Mouse (Mus musculus) spleen, adult 2 months (tissue): ENCODE results near the gene Lrrc8a. TPM values are rescaled to one million over a fixed set of nuclear protein-coding genes. Genes with fewer than 3 reads are reported as not detected.

Experiments used
- DNase-seq, 2 experiments: peaks; one replicate each; pipeline versions ENCODE4 v3.0.0 to v3.0.0-alpha.2; 2012 to 2021; ENCODE audit warnings: low spot score in 2 of 2, low read depth in 1 of 2
- H3K27ac ChIP-seq: fragments of 200-500 bp; 2 replicates; pipeline ENCODE4 v1.5.1; 2012; ENCODE audit warnings: low read length, inconsistent platforms; ENCODE audit not compliant: insufficient read depth
- H3K27me3 ChIP-seq: fragments of 200-500 bp; 2 replicates; pipeline ENCODE4 v1.6.1; 2012; ENCODE audit warnings: mild to moderate bottlenecking, moderate library complexity, low read length, inconsistent platforms; ENCODE audit not compliant: control insufficient read depth, insufficient read depth
- H3K36me3 ChIP-seq: fragments of 200-500 bp; 2 replicates; pipeline ENCODE4 v1.6.1; 2012; ENCODE audit warnings: mild to moderate bottlenecking, low read length, inconsistent platforms; ENCODE audit not compliant: control insufficient read depth, insufficient read depth
- H3K4me1 ChIP-seq: fragments of 200-500 bp; 2 replicates; pipeline ENCODE4 v1.6.1; 2011; ENCODE audit warnings: inconsistent platforms; ENCODE audit not compliant: control insufficient read depth, insufficient read depth, insufficient read length
- H3K4me3 ChIP-seq: fragments of 200-500 bp; 2 replicates; pipeline ENCODE4 v1.5.1; 2011; ENCODE audit warnings: mild to moderate bottlenecking, inconsistent platforms; ENCODE audit not compliant: insufficient read depth, insufficient read length; ENCODE audit errors: extremely low read depth
- CTCF ChIP-seq: fragments of 200-500 bp; IDR thresholded peaks from 2 replicates; pipeline ENCODE4 v1.5.1; 2011; ENCODE audit warnings: mild to moderate bottlenecking, inconsistent platforms; ENCODE audit not compliant: insufficient read depth, insufficient read length, insufficient replicate concordance; ENCODE audit errors: extremely low read depth
- POLR2A ChIP-seq: fragments of 200-500 bp; IDR thresholded peaks from 2 replicates; pipeline ENCODE4 v1.6.1; 2011; ENCODE audit warnings: low read depth, low read length, inconsistent platforms
- WGBS: fragments of 180-500 bp; shearing (Covaris S2); methylation state at CpG from one replicate; pipeline ENCODE4 v1.1.7; 2018; 5-methylcytosine and 5-hydroxymethylcytosine counted together
- polyA plus RNA-seq: library from polyadenylated mRNA; depleted of rRNA; stranded (reverse); fragments of >200 nt; gene quantifications from 2 replicates; pipeline ENCODE4 v1.2.3, GENCODE M21; 2012

Lrrc8a gene
- polyA plus RNA-seq, 1 experiment: 22.1 TPM

GRCm38 (mm10) chr2:30214745-30215144 is 22.8 kb upstream of the Lrrc8a start:
- no peaks in the 10 kb centered on the region for H3K27me3 ChIP-seq

GRCm38 (mm10) chr2:30215493-30215892 is 22.0 kb upstream of the Lrrc8a start:
- DNase-seq: no peak
- WGBS: 87% methylated on average over 6 of the region's 6 CpGs
- H3K27ac ChIP-seq: no peak overlapping the region
- no peaks in the 10 kb centered on the region for H3K27me3 ChIP-seq
- H3K4me1 ChIP-seq: no peaks in the 10 kb centered on the region
- TF ChIP-seq CTCF (no peak), POLR2A (no peak)
- H3K36me3 ChIP-seq: no peaks in the 10 kb centered on the region
- H3K4me3 ChIP-seq: no peak overlapping the region

More at GRCm38 (mm10) chr2:30214745-30215144, 22.8 kb upstream of the Lrrc8a start:
- TF ChIP-seq POLR2A: no peak
- no peak for TF ChIP-seq CTCF
- Histone ChIP-seq H3K36me3 (no peaks in the 10 kb centered on the region), H3K27ac (no peak overlapping the region), H3K4me1 (no peaks in the 10 kb centered on the region), H3K4me3 (no peak overlapping the region)
- no peak for DNase-seq
- 81% methylated on average over 3 of the region's 3 CpGs for WGBS

- WGBS: 95% methylated on average over 5 of the region's 5 CpGs
- Histone ChIP-seq H3K4me3 (no peak overlapping the region), H3K36me3 (no peaks in the 10 kb centered on the region), H3K27me3 (no peaks in the 10 kb centered on the region), H3K4me1 (no peaks in the 10 kb centered on the region), H3K27ac (no peak overlapping the region)
- no peak for DNase-seq
- no peak for TF ChIP-seq POLR2A
Observed at GRCm38 (mm10) chr2:30216293-30216692, 21.2 kb upstream of the Lrrc8a start.

- Histone ChIP-seq H3K4me3 (no peak overlapping the region), H3K36me3 (peaks cover 1% of the 10 kb centered on the region; the same call in 1 of the 2 replicates), H3K27ac (no peak overlapping the region), H3K4me1 (peaks cover 6% of the 10 kb centered on the region; the same call in 1 of the 2 replicates), H3K27me3 (no peaks in the 10 kb centered on the region)
- no peak for DNase-seq
- TF ChIP-seq CTCF (no peak), POLR2A (no peak)
- 15% methylated on average over 5 of the region's 5 CpGs for WGBS
Observed at GRCm38 (mm10) chr2:30235593-30235992, 1.9 kb upstream of the Lrrc8a start.

GRCm38 (mm10) chr2:30236426-30237198 is 903 bp upstream of the Lrrc8a start:
- no peak for DNase-seq
- Histone ChIP-seq H3K4me3 (peak overlapping the region; percentile 90), H3K36me3 (peaks cover 8% of the 10 kb centered on the region), H3K4me1 (peaks cover 6% of the 10 kb centered on the region; the same call in 1 of the 2 replicates), H3K27me3 (no peaks in the 10 kb centered on the region), H3K27ac (peak overlapping the region; percentile 90)
- TF ChIP-seq POLR2A: no peak
- TF ChIP-seq CTCF: no peak
- WGBS: 5% methylated on average over 18 of the region's 18 CpGs

GRCm38 (mm10) chr2:30237881-30238280 is 366 bp downstream of the Lrrc8a start:
- H3K36me3 ChIP-seq: peaks cover 8% of the 10 kb centered on the region
- no peak for TF ChIP-seq POLR2A
- no peak for TF ChIP-seq CTCF
- peaks cover 10% of the 10 kb centered on the region; the same call in 1 of the 2 replicates for H3K4me1 ChIP-seq
- peak overlapping the region; percentile 93 for H3K27ac ChIP-seq
- WGBS: 0% methylated on average over 36 of the region's 42 CpGs
- H3K4me3 ChIP-seq: peak overlapping the region; percentile 90
- peak in 1 of 2 experiments; percentile 75 for DNase-seq
- H3K27me3 ChIP-seq: no peaks in the 10 kb centered on the region

GRCm38 (mm10) chr2:30238906-30239465 is 1.5 kb downstream of the Lrrc8a start:
- Histone ChIP-seq H3K27me3 (no peaks in the 10 kb centered on the region), H3K27ac (0 out of 2 replicates have a peak overlapping the region, but pooled peaks have one; percentile 27), H3K4me3 (peak overlapping the region; percentile 9; the same call in 1 of the 2 replicates), H3K4me1 (peaks cover 11% of the 10 kb centered on the region; the same call in 1 of the 2 replicates), H3K36me3 (peaks cover 10% of the 10 kb centered on the region)
- no peak for TF ChIP-seq CTCF
- TF ChIP-seq POLR2A: no peak
- 63% methylated on average over 3 of the region's 3 CpGs for WGBS
- DNase-seq: no peak
